Mouse (Mus musculus): ENCODE data around the gene Tceal5. TPM values are rescaled to one million over a fixed set of nuclear protein-coding genes. Genes with fewer than 3 reads are reported as not detected.
A peak's percentile ranks its signal among the peaks of the same experiment; 100 is the strongest.

Gene Tceal5
- total RNA-seq, 2 experiments from 2014 or later: 18.0 to 23.2 TPM

- peak; percentile 74 for DNase-seq
These were observed 32.2 kb downstream of the Tceal5 start for GRCm38 (mm10) chrX:136171189-136172117.

- DNase-seq: no peak
These were observed 33.1 kb downstream of the Tceal5 start for GRCm38 (mm10) chrX:136170625-136171024.

Small RNA genes within 50 kb of the gene (microRNA-seq; reads per million reads assigned to microRNA genes)
- gene Mir6383: 0 reads per million in 2 experiments

Other genes starting within 250 kb of the Tceal5 start
- gene Arxes2, start 210.1 kb downstream of the Tceal5 start, total RNA-seq (2021): 10 to 100 TPM; 13.0 to 17.1 TPM
- 1 to 10 TPM; 4.2 to 5.2 TPM for gene Arxes1, start 170.5 kb downstream of the Tceal5 start, total RNA-seq (2021)
- 1 to 10 TPM; 1.9 to 9.6 TPM for gene Bex2, start 135.6 kb downstream of the Tceal5 start, total RNA-seq (2021)
- not detected for gene Nxf3, start 118.6 kb downstream of the Tceal5 start, total RNA-seq (2021)
- 10 to 100 TPM; 47.1 to 56.8 TPM for gene Bex4, start 64.9 kb downstream of the Tceal5 start, total RNA-seq (2021)
- gene Tceal8, start 31.5 kb downstream of the Tceal5 start, total RNA-seq (2021): 100 to 1,000 TPM; 103 to 119 TPM
- 10 to 100 TPM; 24.0 to 86.2 TPM for gene Tceal7, start 10.9 kb upstream of the Tceal5 start, total RNA-seq (2021)
- 100 to 1,000 TPM; 145 to 157 TPM for gene Bex1, start 11.6 kb upstream of the Tceal5 start, total RNA-seq (2021)
- 100 to 1,000 TPM; 210 to 224 TPM for gene Tceal9, start 41.2 kb upstream of the Tceal5 start, total RNA-seq (2021)
- 100 to 1,000 TPM; 191 to 204 TPM for gene Bex3, start 66.4 kb upstream of the Tceal5 start, total RNA-seq (2021)